Mouse (Mus musculus) lung, adult 2 months (tissue): ENCODE results near the gene Afap1.

Experiments
- CTCF ChIP-seq: fragments of 200-500 bp; IDR thresholded peaks from 2 replicates; pipeline ENCODE4 v1.5.1; 2011; ENCODE audit warnings: mild to moderate bottlenecking, low read length, control low read depth; ENCODE audit not compliant: insufficient read depth
- POLR2A ChIP-seq: fragments of 200-500 bp; IDR thresholded peaks from 2 replicates; pipeline ENCODE4 v1.6.1; 2011; ENCODE audit warnings: low read depth, mild to moderate bottlenecking, control low read depth, low read length, borderline replicate concordance; ENCODE audit errors: extremely low read depth

GRCm38 (mm10) chr5:35876236-35876635 lies 16.9 kb upstream of the Afap1 start:
- TF ChIP-seq POLR2A, result no peak
- TF ChIP-seq CTCF, result no peak
